Mouse (Mus musculus): ENCODE measurements at regions not wholly inside any gene's neighbourhood (a gene's known extent, or its start where the extent isn't known, plus 50 kb on each side); places are given as distances from the start of the nearest gene placed in this dataset.

- no peak for DNase-seq
Measured at GRCm38 (mm10) chr10:56597382-56597781, 220.3 kb downstream of the Gja1 start.

GRCm38 (mm10) chr10:56598191-56598590 lies 221.1 kb downstream of the Gja1 start:
- DNase-seq = no peak

GRCm38 (mm10) chr10:56599923-56600322 lies 222.8 kb downstream of the Gja1 start:
- DNase-seq = no peak

- DNase-seq = peak; percentile 24
Measured at GRCm38 (mm10) chr10:56611564-56612288, 234.6 kb downstream of the Gja1 start.

GRCm38 (mm10) chr10:56642656-56643055 lies 265.5 kb downstream of the Gja1 start:
- no peak for DNase-seq

- no peak for DNase-seq
Measured at GRCm38 (mm10) chr10:56643376-56644135, 266.4 kb downstream of the Gja1 start.

- DNase-seq = no peak
Measured at GRCm38 (mm10) chr10:56660501-56660900, 283.4 kb downstream of the Gja1 start.

GRCm38 (mm10) chr10:56673919-56674318 lies 296.8 kb downstream of the Gja1 start:
- DNase-seq = no peak

- no peak for DNase-seq
Measured at GRCm38 (mm10) chr10:56682901-56683300, 305.8 kb downstream of the Gja1 start.

- no peak for DNase-seq
Measured at GRCm38 (mm10) chr10:56685655-56686250, 308.6 kb downstream of the Gja1 start.

- DNase-seq = no peak
Measured at GRCm38 (mm10) chr10:56691467-56691866, 314.3 kb downstream of the Gja1 start.

- no peak for DNase-seq
Measured at GRCm38 (mm10) chr10:56695100-56695499, 318.0 kb downstream of the Gja1 start.

GRCm38 (mm10) chr10:56700126-56700525 lies 323.0 kb downstream of the Gja1 start:
- no peak for DNase-seq

- DNase-seq = no peak
Measured at GRCm38 (mm10) chr10:56708411-56708810, 331.3 kb downstream of the Gja1 start.

GRCm38 (mm10) chr10:56708886-56709285 lies 331.8 kb downstream of the Gja1 start:
- DNase-seq = no peak

- DNase-seq = no peak
Measured at GRCm38 (mm10) chr10:56712611-56713105, 335.5 kb downstream of the Gja1 start.

- no peak for DNase-seq
Measured at GRCm38 (mm10) chr10:56737073-56737472, 359.9 kb downstream of the Gja1 start.

- no peak for DNase-seq
Measured at GRCm38 (mm10) chr10:56739621-56740020, 362.5 kb downstream of the Gja1 start.

- DNase-seq = no peak
Measured at GRCm38 (mm10) chr10:56752134-56752533, 375.0 kb downstream of the Gja1 start.

- DNase-seq = no peak
Measured at GRCm38 (mm10) chr10:56753576-56753975, 376.4 kb downstream of the Gja1 start.

- no peak for DNase-seq
Measured at GRCm38 (mm10) chr10:56754546-56755175, 377.5 kb downstream of the Gja1 start.

- no peak for DNase-seq
Measured at GRCm38 (mm10) chr10:56770629-56771028, 393.5 kb downstream of the Gja1 start.

- DNase-seq = no peak
Measured at GRCm38 (mm10) chr10:56782265-56782664, 405.1 kb downstream of the Gja1 start.
